ENCODE assay signal across 13 mouse cellular contexts in the genomic region with DNA sequence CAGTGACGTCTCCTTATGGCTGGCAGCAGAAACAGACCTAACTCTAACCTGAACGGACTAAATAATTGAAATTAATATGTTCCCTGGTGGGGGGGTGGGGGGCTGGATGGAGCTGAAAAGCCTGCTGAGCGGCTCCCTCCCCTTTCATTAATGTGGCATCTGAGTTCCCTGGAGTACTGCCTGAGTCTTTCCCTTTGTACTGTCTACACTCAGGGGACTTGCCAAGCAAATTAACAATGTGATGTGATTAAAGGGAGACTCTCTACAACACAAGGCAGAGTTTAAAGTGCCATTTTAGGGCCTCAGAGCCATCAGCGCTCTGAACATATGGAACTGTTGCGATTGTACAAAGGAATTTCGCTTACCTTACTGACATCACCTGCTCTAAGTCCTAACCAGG. TPM values are rescaled to one million over a fixed set of nuclear protein-coding genes. Genes with fewer than 3 reads are reported as not detected.
DNase-seq lines count a peak whose midpoint lies in the region; ATAC-seq lines count a peak whose summit lies in the region.
"Had no signal": no experiment of that assay in that cellular context is flagged by ENCODE, and none has a peak within 500 bp of the region (broad histone marks: within the 10 kb centered on the region; RNA-seq: fewer than 3 reads in every experiment).

No protein-coding gene starts in this region.

- intact Hi-C loops in left cerebral cortex, postnatal 25 days (cut with DNase I), result no loop called here

- peaks cover 27% of the 10 kb centered on the region for H3K4me1 ChIP-seq in kidney, embryonic 15.5 days
- no peaks in the 10 kb centered on the region for H3K4me1 ChIP-seq in embryonic facial prominence, embryonic 11.5 days (ENCODE audit: control insufficient read depth, insufficient read depth, low read length)

- no peaks in the 10 kb centered on the region for H3K36me3 ChIP-seq in kidney, embryonic 15.5 days
- H3K36me3 ChIP-seq in embryonic facial prominence, embryonic 11.5 days (replicated peaks; ENCODE audit: control insufficient read depth, insufficient read depth, low read depth, low read length), result no peaks in the 10 kb centered on the region
- H3K36me3 ChIP-seq: embryonic facial prominence, embryonic 15.5 days; limb, embryonic 13.5 days had no signal

- no peak overlapping the region for H3K4me2 ChIP-seq in kidney, embryonic 15.5 days
- H3K4me2 ChIP-seq in embryonic facial prominence, embryonic 11.5 days (ENCODE audit: low read depth, low read length), result no peak overlapping the region
- H3K4me2 ChIP-seq: embryonic facial prominence, embryonic 15.5 days; limb, embryonic 13.5 days had no signal

- DNase-seq in kidney, postnatal 25 days, result no peak
- no peak for DNase-seq in embryonic facial prominence, embryonic 11.5 days (ENCODE audit: low spot score)
- peak; percentile 8 for DNase-seq in forelimb bud, embryonic 11.5 days (ENCODE audit: low read depth, low spot score)
- peak; percentile 41 for DNase-seq in mesoderm, embryonic 11.5 days (ENCODE audit: low read depth, low spot score)
- no peak for DNase-seq in cerebellum, adult 11 months
- no peak for DNase-seq in left cerebral cortex, postnatal 25 days (ENCODE audit: low spot score in 2 of 2)
- no peak for DNase-seq in urinary bladder, adult 2 months (ENCODE audit: low spot score)
- DNase-seq: kidney, postnatal 14 days had no signal

- no peaks in the 10 kb centered on the region for H3K9me3 ChIP-seq in kidney, embryonic 15.5 days (replicated peaks)
- H3K9me3 ChIP-seq in embryonic facial prominence, embryonic 11.5 days (replicated peaks; ENCODE audit: control insufficient read depth, low read length), result no peaks in the 10 kb centered on the region
- H3K9me3 ChIP-seq: embryonic facial prominence, embryonic 15.5 days; limb, embryonic 13.5 days had no signal

- H3K4me3 ChIP-seq in kidney, embryonic 15.5 days (replicated peaks), result no peak overlapping the region
- H3K4me3 ChIP-seq in embryonic facial prominence, embryonic 11.5 days (ENCODE audit: low read depth, low read length), result no peak overlapping the region
- H3K4me3 ChIP-seq: embryonic facial prominence, embryonic 15.5 days; limb, embryonic 13.5 days had no signal

- 41% methylated on average over 6 of the region's 6 CpGs for whole genome bisulfite sequencing in kidney, embryonic 15.5 days
- WGBS in embryonic facial prominence, embryonic 11.5 days, result 51% methylated on average over 6 of the region's 6 CpGs

- no peak overlapping the region for H3K9ac ChIP-seq in kidney, embryonic 15.5 days
- H3K9ac ChIP-seq in embryonic facial prominence, embryonic 11.5 days (replicated peaks; ENCODE audit: low read length), result no peak overlapping the region
- H3K9ac ChIP-seq: embryonic facial prominence, embryonic 15.5 days; limb, embryonic 13.5 days had no signal

- no peak for ATAC-seq in kidney, embryonic 15.5 days (replicated peaks; ENCODE audit: low FRiP score)
- peak; percentile 77 for ATAC-seq in embryonic facial prominence, embryonic 11.5 days (replicated peaks; ENCODE audit: insufficient number of reproducible peaks, low FRiP score, low TSS enrichment, low read depth)

- H3K27ac ChIP-seq in kidney, embryonic 15.5 days, result peak overlapping the region; percentile 87
- H3K27ac ChIP-seq in embryonic facial prominence, embryonic 11.5 days (replicated peaks; ENCODE audit: low read depth, low read length), result no peak overlapping the region
- H3K27ac ChIP-seq: embryonic facial prominence, embryonic 15.5 days; limb, embryonic 13.5 days had no signal

- no peaks in the 10 kb centered on the region for H3K27me3 ChIP-seq in kidney, embryonic 15.5 days
- H3K27me3 ChIP-seq in embryonic facial prominence, embryonic 11.5 days (ENCODE audit: control insufficient read depth, insufficient read depth, low read length), result no peaks in the 10 kb centered on the region
- H3K27me3 ChIP-seq: embryonic facial prominence, embryonic 15.5 days; limb, embryonic 13.5 days had no signal

RNA-seq across cellular contexts. Expression of a gene that starts 16.4 kb away (rescaled TPM):
- 16.5 and 16.8 TPM in 2 replicates for polyA plus RNA-seq in kidney, embryonic 15.5 days (2015; fragmentation: Nextera tagmentation; extraction: Ambion mirVana)
- 7.7 and 9.8 TPM in 2 replicates for polyA plus RNA-seq in embryonic facial prominence, embryonic 11.5 days (2014; fragmentation: Nextera tagmentation; extraction: Ambion mirVana)
- 10 to 100 TPM; 56.3 to 71.3 TPM for total RNA-seq in left cerebral cortex, postnatal 25 days (2021)
- polyA plus RNA-seq in urinary bladder, adult 2 months (2012; rRNA removed), result 41.7 and 44.6 TPM in 2 replicates

RNA-seq across cellular contexts. Expression of a gene that starts 18.5 kb away (rescaled TPM):
- not detected in 2 replicates for polyA plus RNA-seq in kidney, embryonic 15.5 days (2015; fragmentation: Nextera tagmentation; extraction: Ambion mirVana)
- polyA plus RNA-seq in embryonic facial prominence, embryonic 11.5 days (2014; fragmentation: Nextera tagmentation; extraction: Ambion mirVana), result not detected in 2 replicates
- total RNA-seq in left cerebral cortex, postnatal 25 days (2021), result not detected
- polyA plus RNA-seq in urinary bladder, adult 2 months (2012; rRNA removed), result not detected in 2 replicates
- polyA plus RNA-seq: embryonic facial prominence, embryonic 15.5 days; heart, embryonic 14.5 days; limb, embryonic 13.5 days; thymus, postnatal 0 days had no signal

Comparison
In these comparisons a context has a peak if more than half of its experiments do, and no peak if none do; other contexts are left out.
1. DNase-seq: peak in forelimb bud, embryonic 11.5 days (single experiment) and mesoderm, embryonic 11.5 days (single experiment); none in kidney, postnatal 25 days (0 of 2), embryonic facial prominence, embryonic 11.5 days (single experiment), cerebellum, adult 11 months (single experiment), left cerebral cortex, postnatal 25 days (0 of 2) and urinary bladder, adult 2 months (single experiment).